Mouse (Mus musculus) kidney, postnatal 0 days (tissue): ENCODE measurements around the gene Lpp. TPM values are rescaled to one million over a fixed set of nuclear protein-coding genes. Genes with fewer than 3 reads are reported as not detected.

ENCODE experiments used
- ATAC-seq: fragments of 200-750 bp; cut with Nextera tagmentation; replicated peaks from 2 replicates; pipeline ENCODE4 v1.8.0; 2017; ENCODE audit warnings: low read depth, moderate number of reproducible peaks, moderate TSS enrichment, moderate library complexity; ENCODE audit not compliant: low FRiP score
- DNase-seq: peaks from one replicate; pipeline ENCODE4 v3.0.0-alpha.2; 2016; ENCODE audit warnings: low spot score
- H3K27ac ChIP-seq: fragments of 300-500 bp; sonication (generic); 2 replicates; pipeline ENCODE4 v1.5.1; 2014; ENCODE audit warnings: mild to moderate bottlenecking
- H3K27me3 ChIP-seq: fragments of 300-500 bp; sonication (generic); 2 replicates; pipeline ENCODE4 v1.6.1; 2014; ENCODE audit warnings: low read length, mixed read lengths; ENCODE audit not compliant: insufficient read depth
- H3K36me3 ChIP-seq: fragments of 300-500 bp; sonication (generic); 2 replicates; pipeline ENCODE4 v1.6.1; 2014; ENCODE audit warnings: low read length, mixed read lengths; ENCODE audit not compliant: insufficient read depth
- H3K4me1 ChIP-seq: fragments of 300-500 bp; sonication (generic); replicated peaks from 2 replicates; pipeline ENCODE4 v1.6.1; 2014; ENCODE audit warnings: antibody characterized with exemption, low read length, mixed read lengths; ENCODE audit not compliant: insufficient read depth
- H3K4me2 ChIP-seq: fragments of 300-500 bp; sonication (generic); 2 replicates; pipeline ENCODE4 v1.6.1; 2014; ENCODE audit warnings: mild to moderate bottlenecking, low read length, moderate library complexity, mixed read lengths
- H3K4me3 ChIP-seq: fragments of 300-500 bp; sonication (generic); replicated peaks from 2 replicates; pipeline ENCODE4 v1.5.1; 2014; ENCODE audit warnings: low read depth, low read length
- H3K9ac ChIP-seq: fragments of 300-500 bp; sonication (generic); 2 replicates; pipeline ENCODE4 v1.6.1; 2014; ENCODE audit warnings: low read depth, low read length
- H3K9me3 ChIP-seq: fragments of 300-500 bp; sonication (generic); replicated peaks from 2 replicates; pipeline ENCODE4 v1.6.1; 2016; ENCODE audit warnings: low read length, inconsistent platforms, mixed read lengths
- CTCF ChIP-seq: IDR thresholded peaks from 2 replicates; pipeline ENCODE4 v1.5.1; 2016; ENCODE audit warnings: antibody characterized with exemption, low read depth, mild to moderate bottlenecking, moderate library complexity
- WGBS: fragments of 180-500 bp; shearing (Covaris S2); extraction: QIAGEN DNeasy Blood & Tissue Kit; methylation state at CpG from one replicate; pipeline ENCODE4 v1.1.7; 2014; 5-methylcytosine and 5-hydroxymethylcytosine counted together
- polyA plus RNA-seq: library from polyadenylated mRNA; unstranded; fragments of >200 nt; fragmentation: Nextera tagmentation; extraction: Ambion mirVana; gene quantifications from 2 replicates; pipeline ENCODE4 v1.2.1, GENCODE M21; 2015

Gene Lpp
- polyA plus RNA-seq, 1 experiment from 2014 or later: 32.9 TPM

DNA sequence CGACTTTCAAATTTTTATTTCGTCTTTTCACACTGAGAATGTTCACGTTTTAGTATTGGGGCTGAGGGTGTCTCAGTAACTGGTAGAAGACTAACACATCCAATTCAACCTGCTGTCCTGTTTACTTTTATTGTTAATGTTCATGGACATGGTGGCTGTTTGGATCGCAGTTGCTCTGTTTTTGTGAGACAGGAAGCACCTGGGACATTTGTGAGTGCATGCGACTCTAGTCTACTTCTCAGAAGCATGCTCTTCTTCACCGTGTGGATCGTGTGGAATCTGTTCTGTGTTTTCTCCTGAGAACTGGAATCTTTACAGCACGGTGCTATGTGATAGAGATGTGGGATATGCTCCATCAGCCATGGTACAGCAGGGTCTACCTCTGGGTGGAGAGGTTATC lies 262.7 kb downstream of the Lpp start:
- TF ChIP-seq CTCF: no peak
- H3K4me1 ChIP-seq: no peaks in the 10 kb centered on the region
- no peak overlapping the region for H3K9ac ChIP-seq
- no peaks in the 10 kb centered on the region for H3K9me3 ChIP-seq
- ATAC-seq (no peak), DNase-seq (no peak)
- 92% methylated on average over 8 of the region's 8 CpGs for WGBS
- H3K27me3 ChIP-seq: no peaks in the 10 kb centered on the region
- no peak overlapping the region for H3K27ac ChIP-seq
- H3K36me3 ChIP-seq: no peaks in the 10 kb centered on the region
- no peak overlapping the region for H3K4me2 ChIP-seq
- no peak overlapping the region for H3K4me3 ChIP-seq

- H3K27ac ChIP-seq: no peak overlapping the region
- WGBS: 93% methylated on average over 5 of the region's 5 CpGs
- TF ChIP-seq CTCF: no peak
- no peaks in the 10 kb centered on the region for H3K9me3 ChIP-seq
- DNase-seq (no peak), ATAC-seq (no peak)
- no peaks in the 10 kb centered on the region for H3K27me3 ChIP-seq
- H3K4me2 ChIP-seq: no peak overlapping the region
- no peaks in the 10 kb centered on the region for H3K4me1 ChIP-seq
- H3K36me3 ChIP-seq: no peaks in the 10 kb centered on the region
- H3K9ac ChIP-seq: no peak overlapping the region
- H3K4me3 ChIP-seq: no peak overlapping the region
Measured at GRCm38 (mm10) chr16:24656752-24657151, 263.4 kb downstream of the Lpp start.

GRCm38 (mm10) chr16:24659049-24659448 lies 265.7 kb downstream of the Lpp start:
- TF ChIP-seq CTCF: no peak
- H3K9me3 ChIP-seq: no peaks in the 10 kb centered on the region
- no peak overlapping the region for H3K9ac ChIP-seq
- ATAC-seq: no peak
- H3K36me3 ChIP-seq: no peaks in the 10 kb centered on the region
- no peak overlapping the region for H3K4me3 ChIP-seq
- H3K4me2 ChIP-seq: no peak overlapping the region
- no peak overlapping the region for H3K27ac ChIP-seq
- no peaks in the 10 kb centered on the region for H3K4me1 ChIP-seq
- no peak for DNase-seq
- no peaks in the 10 kb centered on the region for H3K27me3 ChIP-seq
- 91% methylated on average over 2 of the region's 2 CpGs for WGBS

GRCm38 (mm10) chr16:24664131-24664530 lies 270.8 kb downstream of the Lpp start:
- no peaks in the 10 kb centered on the region for H3K36me3 ChIP-seq
- no peaks in the 10 kb centered on the region for H3K9me3 ChIP-seq
- no peaks in the 10 kb centered on the region for H3K4me1 ChIP-seq
- H3K4me3 ChIP-seq: no peak overlapping the region
- H3K9ac ChIP-seq: no peak overlapping the region
- no peak for ATAC-seq
- H3K4me2 ChIP-seq: no peak overlapping the region
- DNase-seq: no peak
- no peaks in the 10 kb centered on the region for H3K27me3 ChIP-seq
- TF ChIP-seq CTCF: no peak
- no peak overlapping the region for H3K27ac ChIP-seq

DNA sequence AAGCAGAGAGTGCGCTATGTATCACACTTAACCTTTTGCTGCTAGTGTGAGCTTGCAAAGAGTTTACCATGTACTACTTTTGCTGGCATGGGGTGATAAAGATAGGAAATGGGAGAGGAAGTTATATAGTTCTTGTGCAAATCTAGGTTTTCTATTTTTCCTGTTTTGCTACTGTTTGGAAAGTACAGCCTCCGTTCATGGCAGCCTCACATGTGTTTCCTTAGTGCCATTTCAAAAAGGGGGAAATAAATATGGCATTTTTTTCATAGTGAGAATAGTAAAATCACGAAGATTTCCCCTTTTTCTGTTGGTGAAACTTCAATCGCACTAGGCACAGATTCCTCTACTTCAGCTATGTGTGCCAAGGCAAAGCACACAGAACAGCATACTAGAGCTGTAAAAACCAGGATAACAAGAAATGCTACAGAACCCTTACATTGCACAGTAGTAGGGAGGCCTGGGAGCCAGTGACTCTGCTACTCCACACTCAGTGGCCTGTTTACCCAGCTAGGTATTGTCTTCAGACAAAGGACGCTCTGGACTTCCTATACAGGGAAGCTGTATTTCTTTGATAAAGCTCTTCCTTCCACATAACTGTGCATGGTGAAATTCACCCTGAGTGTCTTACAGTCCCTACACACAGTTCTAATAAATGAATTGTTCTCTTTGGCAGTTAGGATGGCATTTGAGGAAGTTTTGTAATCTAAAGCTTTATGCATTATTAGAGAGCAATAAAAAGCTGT lies 276.6 kb downstream of the Lpp start:
- TF ChIP-seq CTCF: no peak
- H3K36me3 ChIP-seq: no peaks in the 10 kb centered on the region
- no peak overlapping the region for H3K9ac ChIP-seq
- H3K27me3 ChIP-seq: no peaks in the 10 kb centered on the region
- H3K9me3 ChIP-seq: no peaks in the 10 kb centered on the region
- no peak overlapping the region for H3K4me2 ChIP-seq
- ATAC-seq: no peak
- H3K27ac ChIP-seq: no peak overlapping the region
- 83% methylated on average over 5 of the region's 5 CpGs for WGBS
- H3K4me3 ChIP-seq: no peak overlapping the region
- no peak for DNase-seq
- no peaks in the 10 kb centered on the region for H3K4me1 ChIP-seq

DNA sequence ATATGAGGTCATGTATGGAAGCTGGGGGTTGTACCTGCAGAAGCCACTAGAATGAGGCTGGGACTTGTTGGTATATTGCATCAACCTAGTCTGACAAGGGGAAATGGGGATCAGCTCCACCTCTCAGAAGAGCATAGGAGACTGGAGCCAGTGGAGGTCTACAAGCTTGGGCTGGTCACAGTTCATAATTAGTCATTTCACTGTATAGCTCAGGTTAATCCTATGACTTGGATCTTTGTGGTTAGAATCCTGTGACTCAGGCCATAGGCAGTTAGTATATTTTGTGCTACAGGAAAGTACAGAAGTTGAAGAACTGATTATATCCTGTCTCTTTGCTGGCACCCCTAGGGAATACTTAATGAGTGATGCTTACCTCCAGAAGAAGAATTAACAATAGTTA lies 285.6 kb downstream of the Lpp start:
- H3K9ac ChIP-seq: no peak overlapping the region
- no peak for TF ChIP-seq CTCF
- no peak overlapping the region for H3K4me3 ChIP-seq
- peaks cover 7% of the 10 kb centered on the region; the same call in 1 of the 2 replicates for H3K36me3 ChIP-seq
- no peak overlapping the region for H3K4me2 ChIP-seq
- H3K27ac ChIP-seq: no peak overlapping the region
- H3K27me3 ChIP-seq: no peaks in the 10 kb centered on the region
- ATAC-seq (no peak), DNase-seq (no peak)
- no peaks in the 10 kb centered on the region for H3K9me3 ChIP-seq
- no peaks in the 10 kb centered on the region for H3K4me1 ChIP-seq

DNA sequence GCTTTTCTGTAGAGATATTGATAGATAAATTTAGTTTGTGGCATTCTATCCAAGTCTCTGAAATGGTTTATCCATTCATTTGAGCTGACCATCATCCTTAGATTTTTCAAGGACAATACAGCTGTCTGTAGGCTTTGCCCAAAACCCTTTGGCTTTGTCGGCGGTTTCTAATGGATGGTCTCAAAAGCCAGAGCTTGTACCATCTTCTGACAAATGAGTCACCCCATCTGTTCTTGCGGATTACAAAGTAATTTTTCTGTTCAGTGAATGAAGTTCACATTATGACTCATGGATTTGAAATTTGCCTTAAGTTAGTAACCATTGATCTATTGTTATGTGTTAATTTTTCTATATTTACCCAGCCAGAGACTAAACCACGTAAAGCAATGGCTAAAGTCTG lies 301.8 kb downstream of the Lpp start:
- Histone ChIP-seq H3K4me1 (no peaks in the 10 kb centered on the region), H3K36me3 (no peaks in the 10 kb centered on the region), H3K9ac (no peak overlapping the region), H3K27ac (no peak overlapping the region), H3K4me3 (no peak overlapping the region), H3K4me2 (no peak overlapping the region), H3K27me3 (no peaks in the 10 kb centered on the region), H3K9me3 (no peaks in the 10 kb centered on the region)
- DNase-seq (no peak), ATAC-seq (no peak)
- 88% methylated on average over 4 of the region's 4 CpGs for WGBS
- no peak for TF ChIP-seq CTCF
